Mouse (Mus musculus): ENCODE results near the gene Chrna1.
"Not testable (repeated sequence)": the region's sequence is repeated elsewhere in the genome, so short reads cannot be mapped to it uniquely, and the experiment has no call there.

Gene Chrna1

DNA sequence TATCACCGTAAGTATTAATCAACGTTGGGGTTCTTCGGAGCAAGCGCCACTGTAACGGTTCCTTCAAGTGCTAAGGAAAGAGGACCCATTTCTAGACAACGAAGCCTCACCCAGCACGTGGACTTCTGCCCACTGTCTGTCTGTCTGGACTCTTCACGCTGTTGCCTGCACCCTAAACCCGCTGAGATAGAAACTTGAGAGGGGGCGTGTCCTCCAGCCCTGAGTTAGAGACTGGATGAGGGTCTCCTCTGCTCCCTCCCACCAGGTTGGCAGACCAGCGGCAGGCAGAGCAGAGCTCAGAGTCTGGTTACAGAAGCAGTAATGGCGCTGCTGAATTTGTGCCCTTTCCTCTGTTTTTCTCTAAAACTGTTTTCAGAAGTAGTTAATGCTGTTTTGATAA, 10.0 kb upstream of the Chrna1 start:
- no peak for DNase-seq

GRCm38 (mm10) chr2:73588951-73589350, 8.8 kb upstream of the Chrna1 start:
- no peak for DNase-seq

GRCm38 (mm10) chr2:73587109-73587506, 7.0 kb upstream of the Chrna1 start:
- no peak for DNase-seq

DNA sequence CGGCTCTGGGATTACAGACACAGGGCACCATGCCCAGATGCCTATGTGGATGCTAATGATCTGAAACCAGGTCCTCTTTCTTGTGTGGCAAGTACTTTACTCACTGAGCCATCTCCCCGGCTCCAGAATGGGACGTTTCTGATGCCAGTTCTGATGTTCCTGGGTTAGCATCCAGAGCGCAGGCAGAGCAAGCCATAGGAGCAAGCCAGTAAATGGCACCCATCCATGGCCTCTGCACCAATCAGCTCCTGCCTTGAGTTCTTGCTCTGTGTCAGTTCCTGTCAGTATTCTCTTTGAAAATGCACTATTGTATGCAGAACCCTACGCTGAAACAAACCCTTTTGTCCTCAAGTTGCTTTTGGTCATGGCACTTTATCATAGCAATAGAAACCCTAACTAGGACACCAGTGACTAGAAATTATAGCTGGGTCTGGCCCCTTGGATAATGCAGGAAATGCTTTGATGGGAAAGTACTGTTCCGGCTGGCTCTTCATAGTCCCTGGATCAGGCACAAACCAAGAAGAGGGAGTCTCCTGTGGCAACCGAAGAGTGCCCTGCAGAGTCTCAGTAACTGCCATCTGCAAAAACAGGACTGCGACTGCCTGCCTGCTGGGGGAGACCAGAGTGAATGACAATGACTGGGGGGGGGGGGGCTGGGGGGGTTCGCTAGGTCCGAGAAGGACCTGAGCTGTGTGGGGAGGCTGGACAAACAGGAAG, 6.4 kb upstream of the Chrna1 start:
- DNase-seq: no peak

DNA sequence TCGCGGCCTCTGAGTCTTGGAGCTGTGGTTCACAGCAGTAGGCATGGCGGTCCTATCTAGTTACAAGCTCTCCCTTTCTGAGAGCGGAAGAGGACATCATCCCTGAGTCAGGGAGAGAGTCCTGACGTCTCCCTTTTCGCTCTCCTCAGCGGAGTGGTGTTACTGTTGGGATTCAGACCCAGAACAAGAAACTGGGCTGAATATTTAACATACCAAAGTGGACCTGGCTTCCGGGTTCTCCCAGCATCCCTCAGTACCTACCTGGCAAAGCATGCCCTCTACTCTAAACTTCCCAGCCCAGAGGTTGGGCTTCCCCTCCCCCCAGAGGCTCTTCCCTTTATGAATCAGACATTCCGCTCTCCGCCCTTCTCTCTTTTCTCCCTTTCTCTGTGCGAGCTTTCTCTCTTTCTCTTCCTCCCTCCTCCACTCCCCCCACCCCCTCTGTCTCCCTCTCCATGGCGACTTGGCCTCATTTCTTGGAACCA, 5.3 kb upstream of the Chrna1 start:
- DNase-seq: no peak

- DNase-seq: peak; percentile 63
Observed at GRCm38 (mm10) chr2:73584645-73585346, 4.7 kb upstream of the Chrna1 start.

- DNase-seq: no peak
Observed at GRCm38 (mm10) chr2:73580720-73581119, 582 bp upstream of the Chrna1 start.

- DNase-seq: no peak
Observed at GRCm38 (mm10) chr2:73579168-73579567, 970 bp downstream of the Chrna1 start.

DNA sequence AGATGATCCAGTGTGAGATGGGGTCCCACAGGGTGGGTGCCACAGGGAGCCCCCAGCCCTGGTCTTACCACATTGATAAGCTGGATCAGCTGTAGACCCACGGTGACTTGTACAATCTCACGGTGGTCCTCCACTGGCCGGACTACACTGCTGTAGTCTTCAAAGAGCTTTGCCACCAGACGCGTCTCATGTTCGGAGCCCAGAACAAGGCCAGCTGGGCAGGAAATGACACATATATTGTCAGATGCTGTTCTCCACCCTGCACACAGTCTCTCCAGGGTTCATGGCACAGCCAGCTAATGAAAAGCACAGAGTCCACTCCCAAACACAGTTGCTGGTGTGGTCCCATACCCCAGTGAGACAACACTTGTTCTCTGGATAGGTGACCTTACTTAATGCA, 5.7 kb downstream of the Chrna1 start:
- DNase-seq: no peak

- DNase-seq: no peak
Observed at GRCm38 (mm10) chr2:73573556-73573955, 6.6 kb downstream of the Chrna1 start.

DNA sequence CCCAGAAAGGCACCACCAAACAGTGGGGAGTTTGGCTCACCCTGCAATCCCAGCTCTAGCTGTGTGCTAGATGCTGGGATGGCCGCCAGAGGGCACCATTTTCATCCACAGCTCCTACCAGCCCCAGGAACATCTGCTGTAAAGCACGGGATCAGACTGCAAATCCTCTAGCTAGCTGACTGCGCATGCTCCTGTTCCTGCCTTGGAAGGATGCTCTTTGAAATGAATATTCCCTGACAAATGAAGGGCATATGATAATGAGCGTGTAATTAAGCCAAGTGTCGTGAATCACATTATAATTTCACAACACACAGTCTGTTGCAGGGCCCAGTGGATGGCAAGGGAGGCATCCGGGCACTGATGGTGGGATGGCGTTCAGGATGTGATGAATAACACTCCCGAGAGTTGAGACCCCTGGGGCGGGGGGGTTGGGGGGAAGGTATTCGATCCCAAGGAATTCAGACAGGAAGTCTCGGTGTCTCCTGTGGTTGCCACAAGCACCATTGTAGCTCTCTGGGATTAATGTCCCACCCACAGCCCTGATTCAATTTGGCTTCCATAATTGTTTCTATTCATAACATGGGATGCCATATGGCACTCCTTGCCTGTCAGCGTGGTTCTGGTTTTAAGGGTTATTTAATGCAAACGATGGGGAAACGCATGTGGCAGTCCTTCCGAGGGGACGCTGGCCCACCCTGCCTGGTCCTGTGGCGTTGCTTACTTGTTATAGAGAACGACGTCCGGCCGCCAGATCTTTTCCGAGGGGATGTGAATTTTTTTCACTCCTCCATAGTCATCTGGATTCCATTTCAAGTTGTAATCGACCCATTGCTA, 7.4 kb downstream of the Chrna1 start:
- DNase-seq: peak; percentile 53

DNA sequence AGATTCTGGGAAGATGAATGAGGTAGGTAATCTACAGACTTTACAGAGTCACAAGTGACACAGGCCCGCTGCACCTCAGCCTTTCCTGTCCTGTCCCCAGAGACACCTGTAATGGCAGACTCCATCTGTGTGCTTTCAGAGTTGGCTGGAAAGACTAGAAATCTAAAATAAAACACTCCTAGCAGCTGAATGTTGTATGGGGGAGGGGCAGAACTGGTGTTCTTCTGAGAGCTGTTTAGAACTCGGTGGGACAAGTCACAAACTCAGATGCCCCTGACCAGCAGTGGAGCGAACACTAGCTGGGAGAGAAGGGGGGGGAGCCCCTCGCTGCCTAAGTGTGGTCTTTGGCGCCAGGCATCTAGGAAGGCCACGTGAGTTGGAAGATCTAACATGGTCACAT, 8.2 kb downstream of the Chrna1 start:
- no peak for DNase-seq

- DNase-seq: no peak
Observed at GRCm38 (mm10) chr2:73571304-73571703, 8.8 kb downstream of the Chrna1 start.

DNA sequence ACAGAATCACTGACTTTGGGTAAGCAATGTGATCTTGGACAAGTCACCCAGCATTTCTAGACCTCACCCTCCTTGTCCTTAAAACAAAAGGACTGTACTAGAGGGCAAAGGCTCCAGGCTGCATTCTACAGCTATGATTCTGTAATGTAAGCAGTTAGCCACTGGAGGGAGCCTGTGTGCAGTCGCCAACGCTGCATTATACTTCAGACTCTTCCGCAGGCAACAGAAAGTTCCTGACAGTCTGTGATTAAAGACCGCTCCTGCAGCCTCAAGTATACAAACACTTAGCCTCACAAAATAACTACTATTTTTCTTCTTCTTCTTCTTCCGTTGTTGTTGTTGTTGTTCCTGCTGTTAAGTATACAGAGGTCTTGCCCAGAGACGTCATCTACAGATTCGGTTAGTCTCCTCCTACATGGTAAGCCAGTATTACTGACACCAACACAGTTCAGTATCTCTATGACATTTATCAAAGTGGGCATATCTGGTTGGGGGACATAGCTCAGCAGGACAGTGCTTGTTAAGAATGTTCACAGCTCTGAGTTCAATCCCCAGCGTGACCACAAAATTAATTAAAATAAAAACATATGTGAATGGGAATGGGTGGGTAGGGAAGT, 13.0 kb downstream of the Chrna1 start:
- DNase-seq: peak; percentile 70

GRCm38 (mm10) chr2:73566162-73566561, 14.0 kb downstream of the Chrna1 start:
- DNase-seq: peak; percentile 56

- DNase-seq: peak; percentile 22
Observed at GRCm38 (mm10) chr2:73563690-73564089, 16.4 kb downstream of the Chrna1 start.

GRCm38 (mm10) chr2:73562656-73563055, 17.5 kb downstream of the Chrna1 start:
- DNase-seq: no peak

GRCm38 (mm10) chr2:73561665-73562063, 18.5 kb downstream of the Chrna1 start:
- DNase-seq: peak; percentile 49

- DNase-seq: no peak
Observed at GRCm38 (mm10) chr2:73560899-73561664, 19.1 kb downstream of the Chrna1 start.

GRCm38 (mm10) chr2:73560445-73560844, 19.7 kb downstream of the Chrna1 start:
- no peak for DNase-seq

GRCm38 (mm10) chr2:73557956-73558355, 22.2 kb downstream of the Chrna1 start:
- no peak for DNase-seq

GRCm38 (mm10) chr2:73557061-73557460, 23.1 kb downstream of the Chrna1 start:
- DNase-seq: not testable (repeated sequence)
